Mouse (Mus musculus) ovary, postnatal 10 days (tissue): ENCODE measurements around the gene Cyb5d2.

Experiments used
- DNase-seq: peaks from one replicate; pipeline ENCODE4 v3.0.0; 2022; ENCODE audit warnings: low spot score

Cyb5d2 gene

DNA sequence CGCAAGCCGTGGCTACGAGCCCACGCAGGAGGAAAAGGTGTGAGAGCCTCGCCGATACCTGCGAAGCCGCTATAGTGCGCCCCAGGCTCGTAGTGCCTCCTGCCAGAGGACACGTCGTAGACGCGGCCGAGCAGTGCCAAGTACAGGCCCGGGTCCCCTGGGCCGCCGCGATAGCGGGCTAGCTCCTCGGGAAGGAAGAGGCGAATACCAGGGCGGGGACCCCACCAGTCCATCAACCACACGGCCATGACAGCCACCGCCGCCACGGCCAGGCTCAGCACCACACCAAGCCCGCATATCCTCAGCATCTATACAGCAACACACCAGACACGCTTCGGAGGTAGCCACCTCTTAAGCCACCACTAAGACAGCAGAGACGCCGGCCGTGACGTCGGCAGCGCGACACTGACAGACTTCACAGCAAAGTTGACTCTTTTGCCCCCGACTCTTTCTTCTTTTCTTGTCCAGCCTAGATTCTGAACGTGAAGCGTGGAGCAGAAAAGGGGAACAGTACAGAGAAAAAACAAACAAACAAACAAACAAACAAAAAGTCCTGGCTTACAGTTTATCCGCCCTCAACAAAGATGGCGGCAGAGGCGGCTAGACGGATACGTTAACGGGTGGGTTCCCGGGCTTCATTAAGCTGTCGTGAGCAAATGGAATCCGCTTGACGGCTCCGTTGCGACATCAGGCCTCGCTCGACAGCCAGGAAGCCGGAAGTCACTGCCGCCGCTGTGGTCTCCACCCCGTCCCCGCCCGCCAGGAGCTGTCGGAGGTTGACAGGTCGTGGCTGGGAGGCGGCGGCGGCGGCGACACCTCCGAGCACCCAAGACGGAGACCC, at the start of gene Cyb5d2, which contains the start of gene Zzef1:
Gene Cyb5d2, minus strand, starts transcription at position 688 of the 841 bp plus-strand sequence.
Gene Zzef1, plus strand, starts transcription at position 772 of the 841 bp plus-strand sequence.
- DNase-seq: peak; percentile 76

DNA sequence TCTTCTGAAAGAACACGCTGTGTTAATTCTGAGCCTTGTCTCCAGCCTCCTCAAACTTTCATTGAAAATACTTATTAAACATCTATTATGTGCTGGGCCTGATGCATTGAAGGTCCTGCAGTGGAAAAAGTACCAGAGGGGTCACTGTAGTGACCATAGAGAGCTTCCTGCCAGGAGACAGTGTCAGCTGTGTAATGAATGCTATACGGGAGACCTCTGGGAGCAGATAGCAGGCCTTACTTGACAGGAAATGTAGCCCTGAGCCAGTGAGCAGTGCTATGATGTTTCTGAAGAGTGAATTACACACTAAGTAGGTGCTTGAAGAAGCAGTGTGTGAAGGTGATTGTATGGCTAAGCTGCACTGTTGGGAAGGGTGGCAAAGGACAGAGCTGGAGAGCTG, 49.6 kb upstream of the Cyb5d2 start:
- DNase-seq: no peak

DNA sequence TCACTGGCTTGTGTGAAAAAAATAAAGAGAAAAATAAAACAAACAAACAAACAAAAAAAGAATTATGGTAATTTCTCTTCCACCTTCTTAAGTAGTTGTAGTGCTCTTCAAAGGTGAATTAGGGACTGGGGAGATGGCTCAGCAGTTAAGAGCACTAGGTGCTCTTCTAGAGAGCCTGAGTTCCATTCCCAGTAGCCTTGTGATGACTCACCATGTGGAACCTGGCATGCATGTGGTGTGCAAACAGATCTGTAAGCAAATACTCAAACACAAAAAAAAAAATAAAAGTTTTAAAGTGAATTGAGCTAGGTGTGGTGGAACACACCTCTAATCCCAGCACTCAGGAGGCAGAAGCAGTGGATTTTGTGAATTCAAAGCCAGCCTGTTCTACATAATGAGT, 47.6 kb upstream of the Cyb5d2 start:
- DNase-seq: no peak

DNA sequence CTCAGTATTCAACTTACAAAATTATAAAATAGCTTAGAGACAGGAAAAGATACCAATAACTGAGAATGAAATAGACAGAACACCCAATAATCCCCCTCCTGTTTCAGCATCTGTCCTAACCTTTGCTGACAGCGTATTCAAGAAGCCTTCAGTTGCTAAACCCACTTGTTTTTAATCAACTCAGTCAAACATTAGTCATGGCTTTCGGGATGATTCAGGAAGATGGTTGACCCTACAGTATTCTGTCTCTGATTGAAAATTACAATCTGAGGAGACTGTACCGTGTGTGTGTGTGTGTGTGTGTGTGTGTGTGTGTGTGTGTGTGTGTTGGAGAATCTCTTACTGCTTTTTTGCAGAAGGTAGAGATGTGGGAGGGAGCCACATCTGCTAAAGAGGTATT, 46.8 kb upstream of the Cyb5d2 start:
- DNase-seq: no peak

DNA sequence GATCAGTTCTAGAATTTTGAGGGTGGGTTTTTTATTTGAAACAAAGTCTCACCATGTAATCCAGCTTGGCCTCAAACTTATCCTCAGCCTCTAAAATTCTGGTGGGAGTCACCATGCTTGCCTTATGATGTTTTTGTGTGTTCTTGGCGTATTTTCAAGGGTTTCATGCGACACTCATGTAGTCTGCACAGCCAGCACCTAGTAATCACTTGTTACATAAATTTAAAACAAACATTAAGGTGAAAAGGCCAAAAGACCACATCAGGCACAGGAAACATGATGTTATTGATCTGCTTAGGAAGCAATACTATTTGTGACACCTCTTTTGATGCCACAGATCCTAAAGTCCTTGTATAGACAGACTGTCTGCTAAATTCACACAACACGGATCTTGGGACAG, 33.9 kb upstream of the Cyb5d2 start:
- no peak for DNase-seq

DNA sequence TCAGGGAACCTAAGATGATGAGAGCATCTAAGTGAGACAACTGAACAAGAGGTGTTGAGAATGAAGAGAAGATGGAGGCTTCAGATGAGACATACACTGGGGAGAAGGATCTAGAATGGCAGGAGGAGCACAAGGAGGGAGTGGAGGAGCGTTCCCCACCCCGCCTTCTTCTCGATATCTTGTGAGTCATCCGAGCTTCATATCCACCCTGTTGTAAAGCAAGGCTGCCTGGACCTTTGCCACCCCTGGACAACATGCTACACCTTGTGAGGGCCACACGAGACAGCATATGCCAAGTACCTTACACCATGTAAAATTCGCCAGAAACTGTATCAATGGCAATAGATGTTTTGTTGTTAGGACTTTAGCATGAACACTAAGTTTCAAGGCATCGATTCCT, 25.1 kb upstream of the Cyb5d2 start:
- DNase-seq: no peak

DNA sequence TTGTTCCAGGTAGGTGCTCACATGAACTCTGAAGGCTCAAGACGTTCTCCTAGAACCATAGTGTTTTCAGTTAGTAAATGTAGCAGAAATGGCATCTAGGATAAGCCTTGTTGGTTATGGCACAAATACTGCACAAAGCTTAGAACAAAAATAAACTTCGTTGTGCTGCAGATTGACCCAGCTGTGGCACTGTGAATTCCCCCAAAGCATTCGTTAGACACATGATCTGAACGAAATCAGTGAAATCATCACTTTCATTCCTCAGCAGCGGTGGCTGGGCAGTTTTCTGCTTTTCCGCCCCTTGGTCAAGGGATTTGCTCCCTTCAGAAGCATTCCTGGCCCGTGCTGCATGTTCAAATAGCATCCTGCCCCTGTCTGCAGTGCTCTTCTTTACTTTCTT, 22.1 kb upstream of the Cyb5d2 start:
- no peak for DNase-seq

DNA sequence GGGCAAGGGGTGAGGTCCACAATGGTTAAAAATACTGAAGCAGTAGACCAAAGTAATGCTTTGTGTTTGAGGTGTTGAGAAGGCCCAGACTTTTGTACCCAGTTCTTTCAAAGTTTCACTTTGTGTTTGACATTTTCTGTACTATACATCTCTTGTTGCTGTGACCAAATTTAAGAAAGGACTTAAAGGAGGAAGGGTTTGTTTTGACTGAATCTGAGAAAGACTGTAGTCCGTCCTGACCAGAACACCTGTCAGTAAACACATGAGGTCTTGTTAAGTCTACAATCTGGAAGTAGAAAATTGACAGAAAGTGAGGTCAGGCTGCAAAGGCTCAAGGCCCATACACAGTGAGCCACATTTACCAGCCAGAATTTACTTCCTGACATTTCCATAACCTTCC, 20.9 kb upstream of the Cyb5d2 start:
- DNase-seq: no peak

DNA sequence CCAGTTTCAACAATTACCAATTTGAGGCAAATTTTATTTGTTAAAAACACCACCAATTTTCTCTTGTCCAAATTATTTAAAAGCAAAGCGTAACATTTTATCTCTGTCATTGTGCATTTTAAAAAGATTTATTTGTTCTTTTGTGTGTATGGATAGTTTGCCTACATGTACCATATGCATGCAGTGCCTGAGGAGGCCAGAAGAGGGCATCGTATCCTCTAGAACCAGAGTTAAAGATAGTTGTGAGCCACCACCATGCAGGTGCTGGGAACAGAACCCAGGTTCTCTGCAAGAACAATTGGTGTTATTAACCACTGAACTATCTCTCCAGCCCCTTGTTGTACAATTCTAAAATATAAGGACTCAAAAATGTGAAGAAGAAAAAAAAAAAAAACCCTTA, 18.2 kb upstream of the Cyb5d2 start:
- DNase-seq: no peak

DNA sequence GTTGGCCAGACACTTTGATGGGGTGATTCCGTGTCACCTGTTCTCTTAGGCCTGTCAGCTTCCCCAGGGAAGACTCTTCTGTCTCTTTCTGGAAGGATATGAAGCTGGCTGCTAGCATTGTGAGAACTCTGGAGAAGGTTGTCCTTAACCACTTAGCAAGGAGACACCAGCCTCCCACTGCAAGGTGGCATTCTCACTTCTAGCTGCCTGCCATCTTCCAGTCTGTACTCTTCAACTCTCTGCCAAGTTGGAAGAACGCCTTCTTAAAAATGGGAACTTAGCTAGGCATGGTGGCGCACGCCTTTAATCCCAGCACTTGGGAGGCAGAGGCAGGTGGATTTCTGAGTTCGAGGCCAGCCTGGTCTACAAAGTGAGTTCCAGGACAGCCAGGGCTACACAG, 17.7 kb upstream of the Cyb5d2 start:
- DNase-seq: no peak

DNA sequence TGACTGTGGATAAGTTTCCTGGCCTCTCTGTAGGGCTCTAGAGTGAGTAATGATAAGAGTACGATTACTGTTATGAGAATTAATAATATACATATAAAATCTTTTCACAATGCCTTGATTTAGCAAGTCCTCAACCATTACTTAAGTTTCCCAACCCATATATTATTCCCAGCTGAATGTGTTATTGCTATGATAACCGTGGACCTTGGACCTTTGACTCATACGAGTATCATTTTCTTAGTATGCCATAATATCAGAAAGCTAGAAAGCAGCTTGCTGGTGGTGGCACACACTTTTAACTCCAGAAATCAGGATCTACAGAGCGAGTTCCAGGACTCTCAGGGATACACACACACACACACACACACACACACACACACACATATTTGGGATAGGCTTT, 12.1 kb upstream of the Cyb5d2 start:
- DNase-seq: no peak

DNA sequence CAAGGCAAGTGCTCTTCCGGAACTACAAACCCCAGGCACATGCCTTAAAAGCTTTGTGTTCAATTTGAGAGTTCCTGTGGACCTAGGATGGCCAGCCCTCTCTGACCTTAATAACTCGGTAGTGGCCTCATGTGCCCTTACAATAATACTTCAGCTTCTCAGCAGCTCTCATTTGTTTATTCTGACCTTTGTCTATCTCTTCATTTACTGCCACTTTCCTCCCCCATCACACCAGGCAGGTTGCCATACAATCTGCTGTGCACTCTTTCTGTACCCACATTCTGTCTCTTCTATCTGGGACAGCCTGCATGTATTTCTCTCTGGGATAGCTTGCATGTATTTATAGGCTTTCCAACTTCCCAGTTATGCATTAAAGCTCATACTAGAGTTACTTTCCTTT, 10.6 kb upstream of the Cyb5d2 start:
- DNase-seq: no peak

DNA sequence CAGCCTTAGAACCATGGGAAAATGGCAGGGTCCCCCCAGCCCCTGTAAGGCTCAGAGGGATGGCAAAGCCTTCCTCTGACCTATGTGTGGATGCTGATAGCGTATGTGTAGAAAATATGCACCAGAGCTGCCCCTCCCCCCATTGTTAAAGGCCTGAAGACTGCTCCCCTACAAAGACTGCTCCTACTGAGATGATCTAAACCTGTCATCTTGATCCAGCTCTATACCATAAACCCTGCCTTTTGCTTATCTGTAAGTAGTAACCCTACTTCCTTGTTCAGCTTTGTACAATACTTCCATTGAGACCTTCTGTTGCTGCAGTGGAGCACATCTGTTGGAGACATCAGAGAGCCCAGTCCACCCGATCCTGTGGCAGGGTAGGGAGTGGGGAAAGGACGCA, 9.3 kb upstream of the Cyb5d2 start:
- no peak for DNase-seq

DNA sequence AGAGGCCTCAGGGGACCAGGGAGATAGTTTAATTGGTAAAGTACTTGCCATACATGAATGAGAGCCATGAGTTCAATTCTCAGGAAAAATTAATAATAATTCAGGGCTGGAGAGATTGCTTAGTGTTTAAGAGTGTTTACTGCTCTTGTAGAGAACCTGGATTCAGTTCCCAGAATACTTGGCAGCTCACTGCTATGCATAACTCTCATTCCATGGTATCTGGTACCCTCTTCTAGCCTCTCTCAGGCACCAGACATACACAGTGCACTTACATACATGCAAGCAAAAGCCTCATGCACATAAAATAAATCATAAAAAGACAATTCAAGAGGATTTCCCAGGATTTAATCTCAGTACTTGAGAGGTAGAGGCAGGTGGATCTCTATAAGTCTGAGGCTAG, 8.6 kb upstream of the Cyb5d2 start:
- no peak for DNase-seq

DNA sequence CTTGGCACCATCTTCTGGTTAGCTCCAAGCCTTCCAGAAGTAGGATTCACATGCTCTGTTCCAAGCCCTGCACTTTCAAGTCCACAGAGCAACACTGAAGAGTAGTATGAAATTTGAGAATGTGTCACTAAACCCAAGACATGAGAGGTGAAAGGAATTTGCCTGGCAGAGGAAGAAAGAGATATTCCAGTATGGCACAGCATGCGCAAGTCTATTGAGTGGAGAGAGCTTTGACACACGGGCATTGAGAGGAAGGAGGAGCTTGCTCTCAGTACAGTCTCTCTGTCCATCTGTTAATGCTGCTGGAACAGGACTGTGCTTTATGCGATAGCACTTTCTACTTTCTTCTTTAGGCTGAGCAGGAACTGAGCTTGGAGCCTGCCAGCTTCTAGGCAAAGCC, 7.1 kb upstream of the Cyb5d2 start:
- no peak for DNase-seq

DNA sequence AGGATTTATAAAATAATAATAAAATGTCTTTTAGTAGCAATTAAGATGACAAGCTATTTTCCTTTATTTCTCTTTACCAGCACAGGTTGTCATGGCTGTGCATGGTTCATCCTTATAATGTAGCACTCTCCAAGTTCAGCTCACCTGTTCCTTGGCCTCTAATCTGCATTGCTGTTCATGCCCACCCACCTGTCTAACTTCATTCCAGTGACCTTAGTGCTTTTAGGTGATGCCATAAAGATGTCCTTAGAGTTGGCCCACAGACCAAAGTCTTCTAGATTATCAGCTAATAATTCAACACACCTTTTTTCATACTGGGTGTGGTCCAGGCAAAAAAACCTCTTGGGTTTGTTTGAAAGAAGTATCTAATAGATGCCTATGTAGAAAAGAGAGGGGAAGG, 5.2 kb upstream of the Cyb5d2 start:
- DNase-seq: no peak

DNA sequence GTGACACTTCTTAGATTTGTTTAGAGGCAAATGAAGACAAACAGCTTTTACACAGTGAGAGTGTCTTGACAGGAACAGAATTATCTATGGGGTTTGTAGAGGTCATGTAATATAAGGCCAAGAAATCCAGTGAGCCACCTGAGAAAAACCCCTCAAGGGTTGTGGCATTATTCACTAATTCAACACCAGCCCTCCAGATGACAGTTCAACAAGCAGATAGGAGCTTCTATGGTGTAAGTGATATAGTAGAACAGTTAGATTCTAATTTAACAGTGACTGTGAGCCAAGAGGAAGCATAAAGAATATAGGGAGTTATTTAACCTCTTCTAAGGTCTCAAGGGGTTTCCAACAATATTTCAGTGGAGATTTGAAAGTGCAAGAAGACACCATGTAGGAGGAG, 2.2 kb upstream of the Cyb5d2 start:
- DNase-seq: no peak

DNA sequence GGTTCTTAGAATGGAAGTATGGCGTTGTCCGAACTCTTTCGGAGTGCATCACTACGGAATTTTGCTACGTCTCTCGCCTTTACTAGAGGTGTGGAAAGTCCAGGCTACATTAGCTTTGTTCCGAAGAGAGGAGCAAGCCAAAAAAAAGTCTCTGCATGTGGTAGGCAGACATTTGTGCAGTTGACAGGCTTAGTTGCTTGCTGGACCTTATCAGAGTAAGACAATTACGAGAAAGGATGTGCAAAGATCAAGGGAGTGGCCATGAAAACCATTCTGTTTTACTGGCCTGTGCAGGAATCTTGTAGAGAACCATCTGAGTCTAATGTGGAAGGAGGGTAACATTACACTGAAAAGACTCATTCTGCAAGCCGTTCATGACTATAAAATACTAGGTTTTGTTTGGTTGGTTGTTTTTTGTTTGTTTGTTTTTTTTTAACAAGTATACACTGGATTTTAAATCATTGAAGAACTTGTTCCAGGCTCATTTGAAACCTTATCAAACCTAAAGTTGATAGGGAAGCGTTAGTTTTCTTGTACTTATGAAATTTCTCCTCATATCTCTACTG, 914 bp upstream of the Cyb5d2 start:
- no peak for DNase-seq

DNA sequence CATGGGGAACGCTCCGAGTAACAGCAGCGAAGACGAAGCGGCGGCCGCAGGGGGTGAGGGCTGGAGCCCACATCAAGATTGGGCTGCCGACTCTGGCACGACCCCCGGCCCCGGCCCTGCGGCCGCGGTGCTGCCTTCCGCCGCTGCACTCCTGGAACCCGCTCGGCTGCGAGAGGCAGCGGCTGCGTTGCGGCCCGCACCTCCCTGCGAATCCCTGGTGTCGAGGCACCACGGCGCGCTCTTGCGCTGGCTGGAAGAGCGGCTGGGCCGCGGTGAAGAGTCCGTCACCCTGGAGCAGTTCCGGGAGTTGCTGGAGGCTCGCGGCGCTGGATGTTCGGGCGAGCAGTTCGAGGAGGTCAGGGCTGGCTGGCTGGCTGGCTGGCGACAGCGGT, 350 bp upstream of the Cyb5d2 start:
- DNase-seq: no peak

DNA sequence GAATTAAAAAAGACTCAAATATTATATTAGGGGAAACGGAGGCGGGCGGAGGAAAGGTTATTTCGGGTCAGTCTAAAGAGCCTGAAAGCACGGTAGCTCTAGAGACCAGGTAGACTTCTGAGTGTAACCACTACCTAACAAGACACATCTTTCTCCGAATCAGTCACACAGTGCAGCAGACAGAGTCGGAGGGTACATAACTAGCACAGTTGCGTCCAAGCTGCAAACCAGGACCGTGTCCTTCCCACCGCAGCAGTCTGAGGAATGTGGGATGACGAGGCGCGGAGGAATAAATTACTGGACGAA, 840 bp downstream of the Cyb5d2 start:
- DNase-seq: no peak

DNA sequence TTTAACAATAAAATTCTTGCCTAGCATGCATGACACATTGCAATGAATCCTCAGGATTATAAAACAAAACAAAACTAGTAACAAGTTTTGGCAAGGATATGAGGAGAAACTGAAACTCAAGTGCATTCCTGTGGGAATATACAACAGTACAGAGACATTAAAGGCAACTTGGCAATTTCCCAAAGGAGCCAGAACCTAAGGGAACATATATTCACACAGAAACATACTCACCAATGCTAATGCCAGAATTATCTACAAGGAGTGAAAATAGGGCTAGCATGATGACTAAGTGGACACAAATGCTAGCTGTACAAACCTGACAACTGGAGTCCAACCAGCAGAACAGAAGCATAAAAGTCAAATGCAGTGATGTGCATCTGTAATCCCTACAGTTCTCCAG, 3.9 kb downstream of the Cyb5d2 start:
- DNase-seq: no peak

DNA sequence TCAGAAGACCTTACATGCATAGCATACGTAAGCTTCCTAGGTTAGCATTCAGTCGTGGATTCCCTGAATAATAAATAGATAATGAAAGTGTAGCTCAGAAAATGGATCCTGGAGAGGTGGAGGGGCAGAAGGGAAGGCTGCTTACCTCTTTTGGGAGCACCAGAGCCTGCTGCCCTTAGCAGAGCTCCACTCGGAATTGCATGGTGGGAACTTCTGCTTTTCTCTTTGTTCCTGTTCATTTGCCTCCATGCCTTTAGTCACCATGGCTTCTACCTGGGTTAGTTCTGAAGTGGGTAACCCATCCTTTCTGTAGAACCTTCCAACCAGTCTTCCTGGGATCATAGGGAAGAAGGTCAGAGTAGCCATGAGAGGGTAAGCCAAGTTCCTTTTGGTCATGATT, 13.4 kb downstream of the Cyb5d2 start:
- DNase-seq: no peak

DNA sequence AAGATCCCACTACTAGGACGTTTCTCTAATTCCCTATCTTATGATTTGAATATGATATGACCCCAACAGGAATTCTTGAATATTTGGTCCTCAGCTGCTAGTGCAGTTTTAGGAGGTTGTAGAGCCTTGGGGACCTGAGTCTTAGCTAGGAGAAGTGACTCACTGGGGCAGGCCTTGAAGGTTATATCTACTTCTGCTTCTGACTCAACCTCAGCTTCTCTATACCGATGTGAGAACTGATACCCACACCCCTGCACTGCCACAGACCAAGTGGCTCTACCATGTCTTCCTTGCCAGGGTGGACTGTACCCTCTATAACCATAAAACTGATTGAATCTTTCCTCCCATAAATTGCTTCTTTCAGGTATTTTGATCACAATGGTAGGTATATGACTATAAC, 13.8 kb downstream of the Cyb5d2 start:
- no peak for DNase-seq

DNA sequence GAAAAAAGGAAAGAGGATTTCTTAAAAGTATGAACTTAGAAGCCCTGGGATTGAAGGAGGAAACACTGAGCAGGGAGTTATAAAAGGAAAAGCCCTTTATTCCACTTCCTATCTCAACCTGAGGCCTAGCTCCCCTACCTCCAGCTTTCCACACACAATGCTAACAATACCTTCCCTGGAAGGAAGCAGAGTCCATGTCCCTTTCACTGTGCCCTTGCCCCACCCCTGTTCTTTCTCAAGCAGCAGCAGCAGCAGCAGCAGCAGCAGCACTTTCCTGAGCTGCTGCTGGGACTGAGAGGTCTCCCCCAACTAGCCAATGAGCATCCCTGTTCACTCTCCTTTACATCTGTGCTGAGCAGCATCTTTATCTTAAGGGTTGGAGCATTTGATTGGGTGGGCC, 17.0 kb downstream of the Cyb5d2 start:
- DNase-seq: no peak
